Mouse (Mus musculus): ENCODE data around the gene Ccdc141. TPM values are rescaled to one million over a fixed set of nuclear protein-coding genes. Genes with fewer than 3 reads are reported as not detected.

The Ccdc141 gene
- total RNA-seq, 2 experiments from 2014 or later, result 16.8 to 18.3 TPM

GRCm38 (mm10) chr2:77138879-77139278, 31.6 kb downstream of the Ccdc141 start:
- DNase-seq, result no peak
- intact Hi-C loops (cut with DNase I), result no loop called here

DNA sequence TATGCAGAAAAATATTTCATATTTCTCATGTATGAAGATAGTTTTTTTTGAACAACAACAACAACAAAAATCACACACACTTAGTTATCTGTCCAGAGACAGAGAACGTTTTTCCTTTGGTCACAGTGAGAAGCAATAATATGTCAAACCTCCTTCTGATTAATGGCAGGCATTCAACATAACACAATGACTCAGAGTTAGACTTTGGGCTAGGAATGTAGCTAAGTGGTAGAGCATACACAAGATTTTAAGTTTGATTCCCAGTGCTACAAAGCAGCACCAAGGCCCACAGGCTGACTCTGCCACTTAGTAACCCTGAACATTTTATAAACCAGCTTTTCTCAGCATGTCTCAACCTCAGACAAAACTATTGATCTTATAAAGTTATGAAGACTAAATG, 35.5 kb downstream of the Ccdc141 start:
- DNase-seq, result no peak
- intact Hi-C loops (cut with DNase I), result no loop called here

DNA sequence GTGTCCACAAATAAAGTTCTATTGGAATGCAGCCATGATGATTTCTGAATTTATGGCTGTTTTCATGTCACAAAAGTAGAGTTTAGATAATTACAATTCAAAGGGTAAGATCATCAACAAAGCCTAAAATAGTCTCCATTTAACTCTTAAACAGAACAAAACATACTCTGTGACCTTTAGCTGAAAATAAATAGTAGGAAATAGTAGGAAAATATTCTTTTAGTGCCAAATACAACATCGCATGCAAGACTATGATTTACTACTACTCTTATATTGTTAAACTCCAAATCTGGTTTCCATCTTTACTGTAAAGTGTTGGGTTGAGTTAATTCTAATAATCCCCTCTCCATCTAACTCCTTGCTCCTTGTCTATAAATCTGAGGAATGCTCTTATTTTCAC, 37.0 kb downstream of the Ccdc141 start:
- intact Hi-C loops (cut with DNase I), result no loop called here
- DNase-seq, result no peak

DNA sequence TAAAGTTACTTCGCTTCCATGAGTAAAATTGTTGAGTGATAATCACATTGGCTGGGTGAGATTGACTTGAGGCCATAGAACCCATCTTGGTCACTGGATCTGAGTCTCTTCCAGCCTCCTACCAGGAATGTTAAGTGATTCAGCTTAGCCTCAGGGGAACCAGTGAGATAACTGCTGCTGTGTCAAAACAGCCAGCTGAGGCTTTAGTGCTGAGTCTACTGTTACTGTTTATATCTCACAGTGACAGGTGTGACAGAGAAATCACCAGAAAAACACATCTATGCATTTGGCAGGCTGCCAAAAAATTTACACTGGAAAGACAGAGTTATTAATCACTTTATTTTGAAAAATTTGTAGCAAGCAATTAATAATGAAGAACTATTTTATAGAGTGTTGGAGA, 43.5 kb downstream of the Ccdc141 start:
- intact Hi-C loops (cut with DNase I), result no loop called here
- no peak for DNase-seq

DNA sequence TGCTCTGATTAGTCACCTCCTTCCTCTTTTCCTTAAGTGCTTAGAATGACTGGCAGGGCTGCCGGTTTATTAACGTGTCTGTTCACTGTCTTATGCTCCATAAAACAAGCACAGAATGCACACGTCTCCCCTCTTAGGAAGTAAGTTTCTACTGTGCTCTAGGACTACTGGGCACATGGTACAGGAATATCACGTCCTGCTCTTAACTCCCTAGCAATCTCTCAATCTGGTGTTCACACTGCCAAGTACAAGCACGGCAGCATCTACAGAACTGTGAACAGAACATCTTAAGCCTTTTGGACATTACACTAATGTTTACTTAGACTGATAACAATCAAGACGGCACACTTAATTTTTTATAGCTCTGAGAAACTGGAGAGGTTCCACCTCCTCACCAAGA, 52.3 kb downstream of the Ccdc141 start:
- no peak for DNase-seq
- intact Hi-C loops (cut with DNase I), result no loop called here

- no peak for DNase-seq
- intact Hi-C loops (cut with DNase I), result no loop called here
Measured at GRCm38 (mm10) chr2:77114335-77114734, 56.1 kb downstream of the Ccdc141 start.

GRCm38 (mm10) chr2:77113867-77114266, 56.6 kb downstream of the Ccdc141 start:
- no peak for DNase-seq
- intact Hi-C loops (cut with DNase I), result no loop called here

DNA sequence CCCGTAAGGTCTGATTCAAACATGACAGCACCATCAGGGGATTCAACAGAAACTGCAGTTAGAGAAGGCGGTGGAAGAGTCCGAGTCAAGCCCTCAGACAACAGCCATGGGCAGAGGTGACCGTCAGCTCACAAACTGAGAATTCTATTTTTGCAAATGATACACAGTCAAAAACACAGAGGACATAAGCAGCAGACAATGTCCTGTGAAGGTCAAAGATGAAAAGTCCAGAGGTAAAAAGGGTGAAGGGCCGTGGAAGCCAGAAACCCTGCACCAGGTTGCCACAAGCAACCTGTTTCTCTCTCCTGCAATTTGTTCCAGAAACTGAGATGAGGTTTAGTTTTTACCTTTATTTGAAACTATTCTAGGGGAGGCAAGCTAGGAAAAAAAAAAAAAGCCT, 57.4 kb downstream of the Ccdc141 start:
- intact Hi-C loops (cut with DNase I), result no loop called here
- no peak for DNase-seq

DNA sequence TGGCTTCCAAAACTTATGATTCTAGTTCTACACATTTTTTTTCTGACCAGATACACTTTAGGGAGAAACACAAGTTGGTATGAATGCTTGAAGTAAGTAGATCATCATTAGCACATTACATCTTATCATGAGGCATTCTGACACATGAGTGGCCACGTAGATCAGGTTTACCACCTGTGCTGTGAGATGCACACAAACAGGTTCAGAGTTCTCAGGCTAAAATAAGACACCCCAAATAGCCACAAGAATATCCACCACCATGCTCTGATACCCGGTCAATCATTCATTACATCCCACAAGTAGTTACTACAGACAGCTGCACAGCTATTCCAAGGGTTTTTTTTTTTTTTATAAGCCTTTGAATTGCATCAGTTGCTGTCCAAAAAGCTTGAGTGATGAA, 59.3 kb downstream of the Ccdc141 start:
- DNase-seq, result no peak
- intact Hi-C loops (cut with DNase I), result no loop called here

- no peak for DNase-seq
- intact Hi-C loops (cut with DNase I), result no loop called here
Measured at GRCm38 (mm10) chr2:77110365-77110764, 60.1 kb downstream of the Ccdc141 start.

DNA sequence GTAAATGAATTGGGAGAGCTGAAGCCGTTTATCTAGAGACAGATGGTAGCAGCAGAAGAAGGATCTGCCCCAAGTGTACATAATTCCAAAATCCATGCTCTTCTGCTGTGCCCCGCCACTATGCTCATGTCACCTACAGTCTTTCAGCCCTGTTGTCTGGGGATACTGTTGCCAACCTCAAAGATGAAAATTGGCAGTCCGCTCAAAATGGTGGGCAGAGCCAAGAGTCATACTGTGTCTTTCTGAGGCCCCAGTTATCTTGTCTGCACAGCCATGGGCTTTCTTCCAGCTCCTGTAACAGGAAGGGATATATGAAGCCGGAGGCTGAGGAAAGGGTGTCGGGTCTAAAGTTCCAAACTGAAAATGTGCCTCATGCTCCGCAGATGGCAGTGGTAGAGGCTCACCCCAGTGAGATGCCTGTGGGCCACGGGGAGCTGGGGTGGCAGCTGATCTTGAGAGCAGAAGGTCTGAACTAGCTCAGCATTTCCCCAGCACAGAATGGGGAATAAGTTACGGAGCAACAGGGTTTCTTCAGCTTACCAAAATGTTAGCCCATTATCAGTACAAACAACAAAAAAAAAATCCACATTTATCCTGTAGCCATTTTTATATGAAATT, 60.8 kb downstream of the Ccdc141 start:
- DNase-seq, result peak; percentile 86
- intact Hi-C loops (cut with DNase I), result no loop called here

- intact Hi-C loops (cut with DNase I), result no loop called here
- no peak for DNase-seq
Measured at GRCm38 (mm10) chr2:77108562-77108961, 61.9 kb downstream of the Ccdc141 start.

- DNase-seq, result no peak
- intact Hi-C loops (cut with DNase I), result no loop called here
Measured at GRCm38 (mm10) chr2:77106150-77106549, 64.3 kb downstream of the Ccdc141 start.

- DNase-seq, result no peak
- intact Hi-C loops (cut with DNase I), result no loop called here
Measured at GRCm38 (mm10) chr2:77105006-77105715, 65.3 kb downstream of the Ccdc141 start.

DNA sequence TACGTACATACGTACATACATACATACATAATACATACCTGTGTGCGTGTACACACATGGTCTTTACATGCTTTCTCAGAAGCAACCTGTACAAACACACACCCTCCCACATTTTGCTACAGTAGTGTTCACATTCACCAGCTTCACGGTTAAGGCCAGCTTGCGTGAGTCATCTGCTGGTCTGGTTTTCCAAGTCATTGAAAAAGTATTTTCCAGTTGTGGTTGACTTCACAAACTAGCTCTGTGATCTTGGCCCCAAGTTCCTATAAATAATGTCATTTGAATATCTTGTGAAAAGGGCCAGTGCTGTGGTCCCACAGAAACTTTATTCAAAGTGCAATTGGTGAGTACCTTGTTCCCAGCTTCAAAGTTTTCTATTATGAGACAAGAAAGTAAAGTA, 67.9 kb downstream of the Ccdc141 start:
- DNase-seq, result no peak
- intact Hi-C loops (cut with DNase I), result no loop called here

DNA sequence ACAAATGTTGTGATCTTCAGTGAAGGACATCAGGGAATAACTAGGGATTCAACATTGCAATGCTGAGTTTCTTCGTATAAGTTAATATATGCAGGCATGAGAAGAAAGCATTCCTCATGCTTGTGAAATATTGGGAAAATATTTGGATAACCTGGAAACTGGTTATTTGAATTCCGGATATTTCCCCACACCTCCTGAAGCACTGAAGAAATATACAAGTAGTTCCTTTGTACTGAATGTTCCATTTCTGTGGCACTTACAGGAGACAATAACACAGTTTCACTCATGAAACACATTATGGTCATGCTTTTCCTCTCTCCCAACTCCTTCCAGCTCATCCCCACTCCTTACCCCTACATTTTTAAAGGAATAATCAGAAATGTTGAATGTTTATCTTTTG, 70.6 kb downstream of the Ccdc141 start:
- no peak for DNase-seq
- intact Hi-C loops (cut with DNase I), result no loop called here

DNA sequence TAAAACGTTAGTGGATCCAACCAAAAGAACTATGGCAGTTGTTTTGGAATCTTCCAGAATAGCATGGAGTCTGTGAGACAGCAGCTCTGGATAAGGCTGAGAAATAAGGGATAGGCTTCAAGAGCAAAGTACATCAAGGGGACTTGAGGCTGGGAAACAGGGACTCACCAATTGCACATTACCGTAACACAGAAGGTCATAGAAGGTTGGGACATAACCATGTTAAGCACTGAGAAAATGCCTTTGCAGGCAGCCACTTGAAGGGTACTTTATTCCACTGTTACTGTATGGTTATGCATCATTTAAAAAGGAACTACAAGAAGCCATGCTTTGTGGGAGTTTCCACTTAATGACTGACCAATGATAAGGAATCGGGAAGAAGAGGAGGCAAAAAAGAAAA, 71.7 kb downstream of the Ccdc141 start:
- no peak for DNase-seq
- intact Hi-C loops (cut with DNase I), result no loop called here

GRCm38 (mm10) chr2:77091749-77092148, 78.7 kb downstream of the Ccdc141 start:
- DNase-seq, result no peak
- intact Hi-C loops (cut with DNase I), result no loop called here

DNA sequence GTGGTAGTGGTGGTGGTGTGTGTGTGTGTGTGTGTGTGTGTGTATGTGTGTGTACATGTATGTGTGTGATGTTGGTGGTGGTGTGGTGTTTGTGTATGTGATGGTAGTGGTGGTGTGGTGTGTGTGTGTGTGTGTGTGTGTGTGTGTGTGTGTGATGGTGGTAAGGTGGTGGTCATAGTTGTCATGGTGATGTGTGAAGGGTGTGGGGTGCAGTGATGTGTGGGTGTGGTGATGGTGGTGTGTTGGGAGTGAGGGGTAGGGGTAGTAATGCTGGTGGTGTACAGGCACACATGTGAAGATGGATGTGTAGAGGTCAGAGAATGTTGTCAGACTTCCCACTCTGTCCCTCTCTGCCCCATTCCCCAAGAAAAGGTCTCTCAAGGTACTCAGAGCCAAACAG, 85.1 kb downstream of the Ccdc141 start:
- DNase-seq, result no peak
- intact Hi-C loops (cut with DNase I), result no loop called here

DNA sequence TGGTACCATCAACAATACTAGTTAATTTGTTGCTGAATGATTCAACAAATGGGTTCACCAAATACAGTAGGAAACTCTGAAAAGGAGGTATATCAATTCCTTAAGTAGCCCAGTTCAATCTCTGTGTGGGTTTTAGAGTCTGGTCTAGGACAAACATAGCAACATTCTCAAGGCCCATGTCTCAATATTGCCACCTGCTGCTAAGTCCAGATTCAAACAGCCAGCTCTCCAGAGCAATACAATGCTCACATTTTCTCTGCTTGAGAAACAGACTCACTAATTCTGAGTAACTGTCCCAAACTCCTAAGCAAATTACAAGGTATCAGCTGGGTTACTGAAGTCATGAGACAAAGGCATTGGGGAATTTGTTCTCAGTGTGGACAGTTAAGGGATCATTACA, 85.8 kb downstream of the Ccdc141 start:
- intact Hi-C loops (cut with DNase I), result no loop called here
- no peak for DNase-seq

GRCm38 (mm10) chr2:77081156-77081555, 89.3 kb downstream of the Ccdc141 start:
- no peak for DNase-seq
- intact Hi-C loops (cut with DNase I), result no loop called here

- no peak for DNase-seq
- intact Hi-C loops (cut with DNase I), result no loop called here
Measured at GRCm38 (mm10) chr2:77080657-77081056, 89.8 kb downstream of the Ccdc141 start.

GRCm38 (mm10) chr2:77078746-77079145, 91.7 kb downstream of the Ccdc141 start:
- intact Hi-C loops (cut with DNase I), result no loop called here
- DNase-seq, result no peak
